Mouse (Mus musculus): ENCODE measurements around the gene Vdr. TPM values are rescaled to one million over a fixed set of nuclear protein-coding genes. Genes with fewer than 3 reads are reported as not detected.
"Not testable (repeated sequence)": the region's sequence is repeated elsewhere in the genome, so short reads cannot be mapped to it uniquely, and the experiment has no call there.

Vdr gene
- total and polyA plus RNA-seq, 3 experiments, result 2.7 to 17.1 (median 6.6) TPM

DNA sequence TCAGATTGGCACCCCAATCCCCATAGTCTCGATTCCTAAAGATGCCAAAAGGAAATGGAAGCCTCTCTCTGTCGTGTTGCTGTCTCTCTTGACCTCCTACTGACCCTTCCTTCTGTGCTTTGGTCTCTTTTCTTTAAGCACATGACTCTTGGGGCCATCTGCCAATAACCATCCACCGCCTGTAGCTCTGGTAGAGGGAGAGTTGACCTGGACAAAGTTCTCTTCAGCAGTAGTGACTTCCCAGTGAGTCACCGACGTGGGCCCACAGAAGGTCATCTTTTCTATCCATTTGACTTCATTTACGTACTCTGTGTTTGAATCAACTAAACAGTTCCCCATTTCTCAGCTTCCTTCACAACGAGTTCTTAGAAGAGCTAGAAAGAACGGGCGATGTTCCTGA lies 30.0 kb downstream of the Vdr start:
- DNase-seq, result peak; percentile 24

DNA sequence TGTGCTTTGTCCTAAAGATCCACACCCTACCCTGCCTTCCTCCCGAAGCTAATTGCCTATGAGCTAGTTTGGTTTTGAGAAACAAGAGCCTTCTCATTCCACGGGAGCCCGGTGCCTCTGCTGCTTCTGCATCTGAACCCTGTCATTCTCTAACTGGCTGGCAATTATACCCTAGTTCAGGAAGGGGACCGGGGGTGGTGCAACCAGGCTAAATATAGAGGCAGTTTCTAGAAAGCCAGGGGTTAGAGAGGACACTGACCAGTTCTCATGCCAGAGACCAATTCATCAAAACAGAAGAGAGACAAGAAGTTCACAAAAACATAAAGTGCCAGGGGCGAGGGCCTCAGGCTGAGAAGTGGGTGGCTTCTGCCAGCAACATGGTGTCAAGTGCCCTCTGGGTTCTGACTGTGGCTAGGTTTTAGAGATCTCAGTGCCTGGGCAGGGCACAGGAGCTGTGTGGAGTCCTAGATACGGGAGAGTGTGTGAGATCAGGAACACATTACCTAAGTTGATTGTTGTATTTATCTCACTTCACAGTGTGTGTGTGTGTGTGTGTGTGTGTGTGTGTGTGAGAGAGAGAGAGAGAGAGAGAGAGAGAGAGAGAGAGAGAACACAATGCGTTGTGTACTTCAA lies 31.6 kb downstream of the Vdr start:
- no peak for DNase-seq

DNA sequence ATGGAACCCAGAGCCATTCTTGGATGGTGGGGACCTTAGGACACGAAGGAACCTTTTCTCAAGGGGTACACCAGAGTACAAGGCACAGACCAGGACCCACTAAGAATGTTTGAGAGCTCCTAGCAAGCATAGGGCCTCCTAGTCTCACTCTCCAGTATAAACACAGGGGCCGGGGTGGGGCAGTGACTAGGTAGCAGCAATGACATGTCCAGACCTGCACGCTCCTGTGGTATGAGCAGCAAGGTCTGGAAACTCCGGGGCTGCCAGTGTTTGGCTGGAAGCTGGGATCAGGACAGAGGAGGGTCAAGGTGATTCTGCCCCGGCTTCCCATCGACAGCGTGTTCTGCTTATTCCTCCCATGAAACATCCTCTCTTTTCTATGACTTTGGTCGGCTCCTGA lies 34.6 kb downstream of the Vdr start:
- no peak for DNase-seq

DNA sequence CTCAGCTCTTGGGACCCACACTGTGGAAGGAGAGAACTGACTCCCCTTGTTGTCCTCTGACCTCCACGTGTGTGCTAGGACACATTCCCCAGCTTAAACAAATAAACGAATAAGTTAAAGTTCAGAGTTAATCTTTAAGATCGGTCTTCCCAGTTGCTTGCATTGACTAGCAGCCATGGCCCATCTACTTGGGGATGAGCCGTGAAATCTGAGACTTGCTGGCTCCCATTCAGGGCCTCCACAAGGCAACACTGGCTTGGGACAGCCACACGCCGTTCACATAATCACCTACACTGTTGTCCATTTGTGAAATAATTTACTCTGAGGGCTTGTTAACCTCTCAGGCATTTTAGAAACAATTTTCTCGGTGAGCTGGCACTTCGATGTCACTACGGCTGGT lies 36.7 kb downstream of the Vdr start:
- DNase-seq, result no peak

DNA sequence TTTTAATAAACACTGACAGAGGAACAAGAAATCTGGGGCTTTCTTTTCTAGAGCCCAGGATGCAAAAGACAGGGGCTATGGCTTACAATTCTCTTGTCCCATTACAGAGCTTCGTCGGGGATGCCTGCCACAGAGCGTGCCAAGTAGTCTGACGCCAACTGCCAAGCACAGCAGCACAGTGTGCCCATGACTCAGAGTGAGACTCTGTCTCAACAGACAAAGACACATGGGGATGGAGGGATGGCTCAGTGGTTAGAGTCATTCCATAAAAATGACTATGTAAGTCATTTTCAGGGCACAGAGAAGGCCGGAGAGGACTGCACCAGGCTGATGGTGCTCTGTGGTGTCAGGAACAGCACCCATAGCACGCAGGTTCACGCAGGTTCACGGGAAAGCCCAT lies 38.3 kb downstream of the Vdr start:
- peak; percentile 57 for DNase-seq

DNA sequence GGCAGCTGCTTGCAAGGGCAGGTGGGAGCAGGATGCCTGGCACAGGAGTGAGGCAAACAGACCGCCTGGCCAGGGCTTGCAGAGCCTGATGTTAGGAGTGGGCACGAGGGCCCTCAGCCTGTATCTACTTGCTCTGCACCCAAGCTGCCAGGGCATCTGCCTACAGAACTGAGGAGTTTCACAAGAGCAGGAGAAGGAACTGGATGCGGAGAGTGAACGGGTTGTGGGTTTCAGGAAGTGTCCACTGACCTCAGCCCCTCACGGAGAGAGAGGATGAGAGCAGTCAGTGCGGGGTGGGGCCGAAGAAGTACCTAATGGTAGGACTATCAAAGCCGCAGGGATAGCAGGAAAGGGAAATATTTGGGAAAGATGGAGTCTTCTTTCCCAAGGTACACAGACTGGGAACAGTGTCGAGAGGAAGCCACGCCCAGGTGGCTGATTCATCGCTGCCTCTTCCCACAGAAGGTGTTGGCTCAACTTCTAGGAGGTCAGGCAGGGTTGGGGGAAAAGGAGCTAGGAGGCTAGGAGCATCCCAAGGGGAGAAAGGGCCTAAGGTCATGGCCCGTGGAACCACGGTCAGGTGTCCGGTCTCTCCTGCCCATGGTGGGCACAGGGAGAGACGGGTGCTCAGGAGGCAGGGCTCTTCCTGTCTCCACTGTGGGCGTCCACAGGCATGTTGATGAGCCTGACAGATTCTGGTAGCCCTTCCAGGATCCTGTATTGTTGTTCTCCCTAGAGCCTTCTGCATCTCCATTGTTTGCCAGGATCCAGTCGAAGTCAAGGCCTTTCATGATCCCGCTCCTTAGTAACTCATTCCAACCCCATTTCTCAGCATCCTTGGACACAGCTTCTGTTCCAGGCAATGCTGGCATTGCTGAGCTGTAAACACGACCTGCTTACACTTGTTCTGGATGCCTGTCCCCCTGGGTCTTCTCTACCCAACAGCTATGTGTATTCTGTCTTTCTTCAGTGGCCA lies 39.1 kb downstream of the Vdr start:
- DNase-seq, result peak; percentile 47

DNA sequence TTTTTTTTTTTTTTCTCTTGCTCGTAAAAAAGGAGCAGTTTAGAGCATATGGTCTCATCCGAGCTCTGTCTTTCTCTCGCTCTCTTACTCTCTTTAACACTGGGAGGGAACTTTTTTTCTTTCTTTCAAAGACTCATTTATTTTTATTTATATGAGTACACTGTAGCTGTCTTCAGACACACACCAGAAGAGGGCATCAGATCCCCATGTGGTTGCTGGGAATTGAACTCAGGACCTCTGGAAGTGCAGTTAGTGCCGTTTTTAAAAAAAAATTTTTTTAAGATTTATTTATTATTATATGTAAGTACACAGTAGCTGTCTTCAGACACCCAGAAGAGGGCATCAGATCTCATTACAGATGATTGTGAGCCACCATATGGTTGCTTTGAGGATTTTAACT lies 40.3 kb downstream of the Vdr start:
- not testable (repeated sequence) for DNase-seq

DNA sequence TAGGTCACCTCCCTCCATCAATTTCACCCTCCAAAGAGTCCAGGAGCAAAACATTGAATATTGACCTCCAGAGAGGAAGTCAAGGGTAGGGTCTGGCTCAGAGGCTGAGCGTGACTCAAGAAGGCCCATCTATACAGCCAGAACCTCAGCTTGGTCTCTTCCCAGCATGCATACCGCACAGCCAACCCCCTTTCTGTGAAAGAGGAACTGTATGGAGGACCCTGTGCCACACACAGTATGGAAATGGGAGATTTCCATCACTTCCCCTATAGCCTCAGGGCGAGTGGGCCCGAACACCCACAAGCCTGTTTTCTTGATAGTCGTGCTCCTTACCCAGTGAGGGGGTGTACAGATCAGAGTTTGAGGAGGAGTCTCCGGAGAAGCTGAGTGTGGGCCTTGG lies 41.4 kb downstream of the Vdr start:
- no peak for DNase-seq

DNA sequence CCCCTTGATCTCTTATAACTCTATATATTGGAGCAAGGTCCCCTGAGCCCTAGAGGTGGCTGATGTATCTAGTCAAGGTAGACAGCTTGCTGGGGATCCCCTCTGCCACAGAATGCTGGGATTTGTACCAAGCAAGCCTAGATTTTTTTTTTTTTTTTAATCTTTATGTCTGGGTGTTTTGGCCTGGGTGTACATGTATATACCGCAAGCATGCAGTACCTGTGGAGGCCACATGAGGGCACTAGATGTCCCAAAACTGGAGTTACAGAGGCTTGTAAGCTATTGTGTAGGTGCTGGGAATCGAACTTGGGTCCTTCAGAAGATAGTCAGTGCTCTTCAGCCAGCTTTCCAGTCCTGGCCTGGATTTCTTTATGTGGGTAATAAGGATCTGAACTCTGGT lies 44.4 kb downstream of the Vdr start:
- DNase-seq, result no peak

DNA sequence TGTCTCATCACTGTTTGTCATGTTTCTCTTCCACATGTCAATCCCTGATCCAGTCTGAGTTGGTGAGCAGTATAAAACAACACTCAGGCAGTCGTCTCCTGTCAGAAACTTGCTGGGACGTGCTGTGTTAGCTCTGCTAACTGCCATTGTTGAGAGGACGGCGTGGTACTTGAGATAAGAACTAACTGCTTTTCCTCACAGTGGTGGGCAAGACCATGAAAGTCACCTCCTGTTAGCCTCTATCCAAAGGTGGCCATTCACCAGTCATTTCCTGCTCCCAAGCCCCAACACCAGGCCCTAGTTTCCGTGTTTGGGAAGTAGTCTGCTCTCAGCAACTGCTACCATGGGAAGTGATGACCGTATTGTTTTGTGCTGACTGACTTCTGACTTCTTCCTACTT lies 45.3 kb downstream of the Vdr start:
- DNase-seq, result no peak

DNA sequence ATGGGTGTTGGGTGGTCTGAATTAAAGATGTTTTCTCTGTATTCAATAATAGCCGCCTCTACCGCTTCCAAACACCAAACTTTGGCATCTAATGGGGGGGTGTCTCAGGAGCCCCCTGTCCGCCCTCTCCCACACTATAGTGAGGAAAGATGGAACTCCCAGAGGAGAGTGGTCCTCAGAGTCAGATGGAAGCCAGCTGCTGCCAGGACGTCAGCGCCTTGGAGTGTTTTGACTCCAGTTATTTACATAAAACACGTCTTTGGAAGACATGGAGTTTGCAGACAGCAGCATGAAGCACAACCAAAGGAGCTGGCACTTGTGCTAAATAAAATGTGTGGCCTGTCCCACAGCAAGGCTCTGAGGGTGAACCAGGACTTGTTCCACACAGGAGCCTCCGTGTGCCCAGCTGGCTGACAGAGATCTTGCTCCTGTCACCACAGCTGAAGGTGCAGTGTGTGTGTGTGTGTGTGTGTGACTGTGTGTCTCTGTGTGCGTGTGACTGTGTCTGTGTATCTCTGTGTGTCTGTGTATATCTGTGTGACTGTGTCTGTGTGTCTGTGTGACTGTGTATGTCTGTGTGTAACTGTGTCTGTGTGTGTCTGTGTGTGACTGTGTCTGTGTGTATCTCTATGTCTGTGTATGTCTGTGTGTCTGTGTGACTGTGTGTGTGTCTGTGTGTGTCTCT lies 45.9 kb downstream of the Vdr start:
- DNase-seq, result no peak

DNA sequence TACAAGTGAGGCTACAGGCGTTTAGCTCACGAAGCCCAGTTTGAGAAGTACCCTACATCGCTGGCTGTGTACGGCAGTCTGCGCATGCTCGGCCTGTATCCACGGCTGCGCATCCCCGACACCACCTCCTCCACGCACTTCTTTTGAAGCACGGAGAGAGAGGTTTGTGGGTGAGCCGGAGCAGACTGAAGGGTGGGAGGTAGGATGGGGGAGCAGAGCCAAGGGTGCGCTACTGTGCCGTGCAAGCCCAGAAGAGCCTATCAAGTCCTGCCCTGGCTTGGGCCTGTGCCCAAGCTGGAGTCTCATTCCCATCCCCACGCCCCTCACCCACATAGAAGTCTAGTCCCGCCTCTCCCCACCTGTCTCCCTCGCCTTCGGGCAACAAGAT lies 46.9 kb downstream of the Vdr start:
- DNase-seq, result no peak

DNA sequence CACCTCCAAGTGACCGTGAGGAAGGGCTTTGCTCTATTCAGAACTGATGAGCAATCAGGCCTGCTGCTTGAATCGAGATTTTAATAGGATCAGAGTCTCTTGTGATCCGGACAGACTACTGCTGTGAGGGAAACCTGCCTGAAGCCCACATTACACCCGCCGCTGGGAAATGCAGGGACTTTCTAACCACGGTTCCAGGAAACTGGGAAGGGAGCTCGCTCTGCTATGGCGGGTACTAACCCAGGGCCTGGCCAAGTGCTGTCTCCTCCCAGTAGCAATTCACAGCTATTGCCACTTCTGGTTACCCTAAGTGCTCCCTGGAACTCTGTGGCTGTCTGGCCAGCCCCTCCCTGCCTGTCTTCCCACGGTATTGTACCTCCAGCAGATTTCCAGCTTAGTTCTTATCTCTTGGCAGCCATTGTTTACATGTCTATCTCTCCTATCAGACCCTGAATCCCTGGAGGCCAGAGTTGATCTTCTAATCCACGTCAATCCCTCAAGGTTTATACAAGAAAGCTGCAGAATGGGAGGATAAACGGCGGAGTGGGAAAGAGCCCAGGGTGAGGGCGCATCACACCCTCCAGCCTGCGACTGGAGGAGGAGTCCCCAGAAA lies 47.4 kb downstream of the Vdr start:
- DNase-seq, result no peak

DNA sequence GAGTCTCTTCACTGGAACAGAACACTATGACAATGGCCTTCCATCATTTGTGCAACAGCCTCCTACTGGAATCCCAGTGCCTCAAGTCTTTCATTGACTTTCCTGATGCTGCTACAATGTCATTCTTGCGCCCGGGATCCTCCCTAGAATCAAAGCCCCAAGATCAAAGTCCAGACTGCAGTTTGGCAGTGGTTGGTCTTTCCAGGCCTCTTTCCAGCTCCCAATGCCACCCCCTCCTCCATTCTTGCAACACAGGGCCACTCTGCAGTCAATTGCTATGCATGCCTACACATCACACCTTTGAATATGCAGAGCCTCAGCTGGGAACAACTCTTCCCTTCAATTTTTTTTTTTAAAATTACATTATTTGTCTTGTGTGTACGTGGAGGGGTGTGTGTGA lies 50.1 kb downstream of the Vdr start:
- DNase-seq, result no peak

DNA sequence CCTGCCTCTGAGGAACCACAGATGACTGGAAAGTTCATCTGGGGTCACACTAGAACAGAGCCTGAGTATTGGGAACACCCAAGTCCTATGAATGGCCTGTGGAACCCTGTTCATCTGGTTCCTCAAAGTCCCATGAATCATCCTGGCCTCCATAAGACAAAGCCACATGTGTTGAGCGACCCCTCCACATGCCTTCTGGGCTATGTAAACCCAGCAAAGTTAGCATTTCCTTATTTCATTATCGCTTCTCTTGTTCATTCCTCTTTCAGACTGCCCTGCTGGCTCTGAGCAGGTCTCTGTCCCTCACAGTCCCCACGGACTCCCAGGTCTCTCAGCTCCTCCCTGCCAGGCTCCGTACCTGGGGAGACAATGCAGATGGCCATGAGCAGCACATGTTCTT lies 52.0 kb downstream of the Vdr start:
- DNase-seq, result no peak

DNA sequence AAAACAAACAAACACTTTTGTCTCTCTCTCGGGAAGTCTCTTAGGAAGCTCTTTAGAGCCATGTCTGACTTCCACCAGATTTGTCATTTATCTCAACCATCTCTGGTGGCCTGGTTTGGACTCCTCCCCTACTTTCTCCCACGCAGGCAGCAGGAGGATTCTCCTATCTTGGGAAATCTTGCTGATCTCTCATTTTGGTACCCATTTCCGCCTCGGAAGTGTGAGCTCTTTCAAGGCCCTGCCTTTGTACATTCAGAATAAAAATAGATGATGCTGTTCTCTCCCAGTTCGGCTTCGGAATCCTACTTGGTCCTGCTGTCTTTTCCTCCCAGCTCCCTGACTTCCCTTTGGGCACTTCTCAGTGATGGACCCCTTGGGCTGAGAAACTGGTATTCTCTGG lies 55.9 kb downstream of the Vdr start:
- DNase-seq, result no peak

DNA sequence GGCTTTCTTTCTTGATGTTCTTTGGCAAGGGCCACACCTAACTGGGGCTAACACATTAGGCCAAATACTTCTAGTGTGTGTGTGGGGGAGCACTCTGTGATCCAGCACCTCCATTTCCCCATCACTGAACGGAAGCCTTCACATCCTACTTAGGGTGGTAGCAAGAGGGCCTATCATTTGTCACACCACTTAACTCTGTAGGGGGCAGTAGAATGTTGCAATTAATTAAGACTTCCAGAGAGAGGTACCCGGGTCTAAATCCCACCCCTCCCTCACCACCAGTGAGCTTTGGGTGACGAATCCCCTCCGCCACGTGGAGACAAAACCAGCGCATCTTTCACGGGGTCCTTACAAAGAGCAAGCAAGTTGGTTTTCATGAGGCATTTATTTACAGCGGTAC lies 56.4 kb downstream of the Vdr start:
- no peak for DNase-seq

DNA sequence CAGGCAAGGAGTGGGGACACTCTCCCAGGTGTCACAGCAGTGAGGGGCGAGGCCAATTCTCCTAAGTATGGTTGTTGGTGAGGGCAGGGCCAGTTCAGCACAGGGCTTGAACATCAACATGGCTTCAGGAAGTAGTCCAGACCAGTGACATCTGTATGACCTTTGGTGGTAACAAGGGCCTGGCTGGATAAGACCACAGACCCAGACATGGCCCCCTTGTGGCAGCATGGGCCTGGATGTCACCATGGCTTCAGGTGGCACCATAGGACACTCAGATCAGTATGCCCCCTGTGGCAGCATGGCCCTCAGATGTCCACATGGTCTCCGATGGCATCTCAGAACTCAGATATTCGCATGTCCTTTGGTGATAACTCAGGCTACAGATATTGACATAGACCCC lies 58.1 kb downstream of the Vdr start:
- no peak for DNase-seq

DNA sequence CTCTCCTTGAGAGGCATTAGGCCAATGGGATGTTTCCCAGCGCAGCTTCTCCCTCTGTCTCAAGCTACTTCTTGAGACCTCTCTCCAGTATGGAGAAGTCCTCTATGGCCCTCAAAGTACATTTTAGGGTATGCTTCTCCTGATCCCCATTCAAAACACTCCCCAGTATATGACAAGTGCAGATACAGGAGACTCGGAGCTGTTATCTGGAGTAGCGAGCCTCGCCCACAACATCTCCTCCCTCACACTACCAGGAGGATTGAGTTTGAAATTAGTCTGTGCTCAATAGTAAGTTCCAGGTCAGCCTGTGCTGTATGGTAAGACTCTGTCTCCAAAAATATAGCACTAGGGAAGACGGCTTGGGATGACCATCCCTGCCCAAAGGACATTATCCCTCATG lies 59.4 kb downstream of the Vdr start:
- DNase-seq, result no peak

DNA sequence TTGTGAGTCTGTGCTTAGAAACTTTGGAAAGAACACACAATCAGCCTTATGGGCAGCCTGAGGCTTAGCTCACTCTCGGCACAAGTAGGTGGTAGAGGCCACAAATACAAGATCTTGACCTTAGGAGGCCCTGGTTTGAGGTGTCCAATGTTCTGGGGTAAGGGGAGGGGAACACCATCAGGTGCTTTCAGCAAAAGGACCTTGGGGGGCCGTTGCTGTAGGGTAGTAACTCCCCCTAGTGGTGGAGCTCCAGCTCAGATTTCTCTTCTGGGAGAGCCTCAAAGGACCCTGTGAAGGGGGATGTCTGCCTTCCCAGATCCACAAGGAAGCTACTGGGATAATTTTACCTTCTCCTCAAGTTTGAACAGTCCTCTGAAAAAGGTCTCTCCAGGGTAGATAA lies 60.0 kb downstream of the Vdr start:
- peak; percentile 54 for DNase-seq

DNA sequence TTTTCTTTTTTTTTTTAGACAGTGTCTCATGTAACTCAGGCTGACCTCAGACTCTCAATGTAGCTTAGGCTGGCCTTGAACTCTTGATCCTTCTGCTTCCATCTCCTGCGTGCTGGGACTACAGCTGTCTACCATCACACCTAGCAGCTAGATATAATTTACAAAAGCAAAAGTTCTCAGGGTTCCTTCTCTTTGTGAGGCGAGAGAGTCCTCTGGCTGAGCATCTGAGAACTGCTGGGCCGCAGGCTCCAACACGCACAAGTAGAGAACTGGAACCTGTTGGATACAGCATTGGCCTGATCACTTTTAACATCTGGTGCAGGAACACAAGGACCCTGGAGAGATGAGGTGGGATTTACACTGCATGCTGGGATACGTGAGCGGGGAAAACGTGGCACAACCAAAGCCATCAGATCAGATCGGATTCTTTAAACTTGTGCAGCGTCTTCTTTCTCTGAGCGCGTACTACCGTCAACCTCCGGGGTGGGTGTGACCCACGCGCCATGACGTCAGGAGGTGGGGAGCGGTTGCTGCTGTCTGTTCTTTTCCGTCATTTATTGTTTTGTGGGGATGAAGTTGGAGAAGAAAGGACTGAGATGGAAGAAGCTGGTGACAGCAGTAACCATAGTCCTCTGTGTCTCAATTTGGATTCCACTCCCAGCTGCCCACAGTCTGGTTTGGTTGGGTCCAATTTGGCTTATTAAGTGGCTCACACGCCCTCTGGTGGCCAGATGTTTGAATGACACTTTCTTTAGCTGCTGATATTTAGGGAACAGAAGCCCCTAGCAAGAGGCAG lies 61.1 kb downstream of the Vdr start:
- DNase-seq, result peak; percentile 87

DNA sequence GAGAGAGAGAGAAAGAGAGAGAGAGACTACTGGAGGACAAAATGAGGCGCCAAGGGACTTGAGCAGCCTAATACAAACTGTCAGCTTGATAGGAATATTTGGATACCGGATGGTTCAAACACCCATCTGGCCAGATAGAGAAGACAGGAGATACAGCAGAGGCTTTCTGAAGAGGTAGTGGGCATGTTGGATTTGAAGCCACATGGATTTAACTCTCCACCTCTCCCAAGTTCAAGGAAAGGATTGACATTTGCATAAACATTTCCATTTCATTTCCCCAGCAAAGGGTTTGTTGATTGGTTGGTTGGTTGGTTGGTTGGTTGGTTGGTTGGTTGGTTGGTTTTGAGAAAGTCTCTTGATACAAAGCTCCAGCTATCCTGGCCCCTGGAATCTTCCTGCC lies 62.6 kb downstream of the Vdr start:
- no peak for DNase-seq
